Comparison of ENCODE assay signal across 9 mouse cellular contexts in the genomic region with DNA sequence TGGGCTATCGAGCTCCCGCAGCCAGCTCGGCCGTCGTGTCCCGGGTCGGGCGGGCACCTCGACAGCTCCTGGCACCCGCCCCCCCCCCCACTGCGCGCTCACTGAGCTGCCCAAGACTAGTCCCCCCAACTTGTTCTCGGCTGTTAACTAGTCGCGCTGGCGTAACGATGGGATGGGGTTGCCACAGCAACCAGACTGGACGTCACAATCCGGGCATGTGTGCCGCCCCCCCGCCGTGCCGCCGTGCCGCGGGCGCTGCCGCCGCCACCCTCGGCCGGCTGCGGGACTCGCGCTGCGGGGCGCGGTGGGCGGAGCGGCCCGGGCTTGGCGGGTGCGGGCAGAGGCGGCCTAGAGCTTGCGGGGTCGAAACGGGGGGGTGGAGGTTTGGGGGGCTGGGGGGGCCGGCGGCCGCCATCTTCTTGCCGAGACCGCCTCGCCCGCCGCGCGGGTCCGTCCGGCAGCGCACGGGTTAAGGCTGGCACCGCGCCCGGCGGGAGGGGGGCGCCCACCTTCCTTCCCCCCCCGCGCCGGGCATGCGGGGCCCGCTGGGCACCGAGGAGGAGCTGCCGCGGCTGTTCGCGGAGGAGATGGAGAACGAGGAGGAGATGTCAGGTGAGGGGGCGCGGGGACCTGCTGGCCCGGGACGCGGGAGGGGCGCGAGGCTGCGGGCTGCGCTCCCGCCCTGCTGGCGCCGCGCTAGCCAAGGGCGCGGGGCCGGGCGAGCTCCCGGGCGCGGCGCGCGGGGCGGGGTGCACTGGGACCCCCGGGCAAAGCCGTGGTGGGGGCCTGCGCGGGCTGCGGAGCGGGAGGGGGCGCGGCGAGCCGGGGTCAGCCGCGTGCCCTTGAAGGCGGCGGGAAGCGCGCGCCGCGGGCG. TPM values are rescaled to one million over a fixed set of nuclear protein-coding genes. Genes with fewer than 3 reads are reported as not detected.
DNase-seq lines count a peak whose midpoint lies in the region; ATAC-seq lines count a peak whose summit lies in the region.
"Had no signal": no experiment of that assay in that cellular context is flagged by ENCODE, and none has a peak within 500 bp of the region (broad histone marks: within the 10 kb centered on the region; RNA-seq: fewer than 3 reads in every experiment).

A gene (plus strand): TSS at position 233 of the 874 bp plus-strand sequence.

- DNase-seq in kidney, postnatal 36 days, result no peak
- DNase-seq in cerebellum, postnatal 14 days, result peak; percentile 66 to 70
- DNase-seq in right cerebral cortex, postnatal 4 days, result peak; percentile 83
- DNase-seq in spleen, postnatal 36 days (ENCODE audit: low spot score in 2 of 2), result no peak

- H3K4me1 ChIP-seq in kidney, embryonic 16.5 days (ENCODE audit: insufficient read depth, low read length), result peaks cover 17% of the 10 kb centered on the region
- H3K4me1 ChIP-seq in hindbrain, embryonic 12.5 days, result peaks cover 21% of the 10 kb centered on the region
- H3K4me1 ChIP-seq in limb, embryonic 15.5 days, result peaks cover 23% of the 10 kb centered on the region

- under 1% methylated on average over 90 of the region's 120 CpGs for WGBS in kidney, embryonic 16.5 days
- 2% methylated on average over 83 of the region's 120 CpGs for WGBS in hindbrain, embryonic 12.5 days
- under 1% methylated on average over 92 of the region's 120 CpGs for WGBS in limb, embryonic 15.5 days

- no peaks in the 10 kb centered on the region for H3K9me3 ChIP-seq in kidney, embryonic 16.5 days (ENCODE audit: low read length)
- H3K9me3 ChIP-seq in hindbrain, embryonic 12.5 days (replicated peaks), result no peaks in the 10 kb centered on the region
- no peaks in the 10 kb centered on the region for H3K9me3 ChIP-seq in limb, embryonic 15.5 days

- peaks cover 30% of the 10 kb centered on the region for H3K27me3 ChIP-seq in kidney, embryonic 16.5 days (ENCODE audit: insufficient read depth, low read length)
- H3K27me3 ChIP-seq in hindbrain, embryonic 12.5 days, result peaks cover 62% of the 10 kb centered on the region
- H3K27me3 ChIP-seq in limb, embryonic 15.5 days, result peaks cover 72% of the 10 kb centered on the region

- H3K9ac ChIP-seq in kidney, embryonic 16.5 days (replicated peaks; ENCODE audit: low read length), result peak within 1 kb of the TSS; percentile 58
- H3K9ac ChIP-seq in hindbrain, embryonic 12.5 days, result peak within 1 kb of the TSS; percentile 78
- peak within 1 kb of the TSS; percentile 20; the same call in 1 of the 2 replicates for H3K9ac ChIP-seq in limb, embryonic 15.5 days

- H3K4me3 ChIP-seq in kidney, embryonic 16.5 days (ENCODE audit: low read length), result peak within 1 kb of the TSS; percentile 56
- peak within 1 kb of the TSS; percentile 66 for H3K4me3 ChIP-seq in hindbrain, embryonic 12.5 days
- H3K4me3 ChIP-seq in limb, embryonic 15.5 days, result peak within 1 kb of the TSS; percentile 53

- ATAC-seq in kidney, embryonic 16.5 days (ENCODE audit: low FRiP score, low TSS enrichment), result no peak
- ATAC-seq in hindbrain, embryonic 12.5 days (ENCODE audit: low FRiP score), result peak; percentile 38; the same call in 1 of the 2 replicates
- no peak for ATAC-seq in limb, embryonic 15.5 days (ENCODE audit: insufficient number of reproducible peaks, low FRiP score, low TSS enrichment, low read depth)
- ATAC-seq in megakaryocyte-erythroid progenitor cell, adult 5-6 weeks (replicated peaks; ENCODE audit: low FRiP score, low TSS enrichment, poor library complexity, severe bottlenecking), result no peak

- H3K36me3 ChIP-seq in kidney, embryonic 16.5 days (ENCODE audit: insufficient read depth, low read length), result peaks cover 19% of the 10 kb centered on the region
- peaks cover 25% of the 10 kb centered on the region for H3K36me3 ChIP-seq in hindbrain, embryonic 12.5 days
- H3K36me3 ChIP-seq in limb, embryonic 15.5 days, result peaks cover 20% of the 10 kb centered on the region

- H3K27ac ChIP-seq in kidney, embryonic 16.5 days (ENCODE audit: low read length), result no peak within 1 kb of the TSS
- peak within 1 kb of the TSS; percentile 36; the same call in 1 of the 2 replicates for H3K27ac ChIP-seq in hindbrain, embryonic 12.5 days
- no peak within 1 kb of the TSS for H3K27ac ChIP-seq in limb, embryonic 15.5 days

- H3K4me2 ChIP-seq in kidney, embryonic 16.5 days (replicated peaks; ENCODE audit: low read depth, low read length), result peak within 1 kb of the TSS; percentile 99
- peak within 1 kb of the TSS; percentile 100 for H3K4me2 ChIP-seq in hindbrain, embryonic 12.5 days (replicated peaks)
- peak within 1 kb of the TSS; percentile 100 for H3K4me2 ChIP-seq in limb, embryonic 15.5 days

RNA-seq across cellular contexts. Expression of the gene that starts here (rescaled TPM):
- 0.12 and 0.35 TPM in 2 replicates for polyA plus RNA-seq in kidney, embryonic 16.5 days (2015; fragmentation: Nextera tagmentation; extraction: Ambion mirVana)
- polyA plus RNA-seq in hindbrain, embryonic 12.5 days (2016; fragmentation: Nextera tagmentation; extraction: Ambion mirVana), result 4.1 and 4.8 TPM in 2 replicates
- polyA plus RNA-seq in limb, embryonic 15.5 days (2015; fragmentation: Nextera tagmentation; extraction: Ambion mirVana), result 0.29 and 0.63 TPM in 2 replicates
- 0.10 TPM in 1 of 2 replicates, not detected in the other for total RNA-seq in megakaryocyte-erythroid progenitor cell, adult 5-6 weeks (2014; fragmentation: Nextera tagmentation)
- 0.04 TPM in 1 of 2 replicates, not detected in the other for total RNA-seq in megakaryocyte-erythroid progenitor cell, adult 5-6 weeks (2017)
- polyA plus RNA-seq: liver, adult 2 months had no signal

Comparison
In these comparisons a context has a peak if more than half of its experiments do, and no peak if none do; other contexts are left out.
1. H3K9ac ChIP-seq: peak in every context shown above with its lines; median percentile 78 in hindbrain, embryonic 12.5 days; 58 in kidney, embryonic 16.5 days; 20 in limb, embryonic 15.5 days.
2. DNase-seq: peak in cerebellum, postnatal 14 days (2 of 2) and right cerebral cortex, postnatal 4 days (single experiment); none in kidney, postnatal 36 days (0 of 2) and spleen, postnatal 36 days (0 of 2).
3. Peak in every context shown above with its lines, with median percentiles within 50 percentile points of each other: H3K4me2 ChIP-seq and H3K4me3 ChIP-seq.